Mouse (Mus musculus) liver, postnatal 0 days (tissue): ENCODE data around the gene Tab1. TPM values are rescaled to one million over a fixed set of nuclear protein-coding genes. Genes with fewer than 3 reads are reported as not detected.

Source experiments
- ATAC-seq: fragments of 200-750 bp; cut with Nextera tagmentation; 2 replicates; pipeline ENCODE4 v1.8.0; 2017; ENCODE audit warnings: mild to moderate bottlenecking, moderate library complexity
- DNase-seq: peaks from one replicate; pipeline ENCODE4 v3.0.0-alpha.2; 2016
- H3K27ac ChIP-seq: fragments of 300-500 bp; sonication (generic); 2 replicates; pipeline ENCODE4 v1.5.1; 2014; ENCODE audit warnings: antibody characterized with exemption, moderate library complexity, mild to moderate bottlenecking, low read depth
- H3K27me3 ChIP-seq: fragments of 300-500 bp; sonication (generic); 2 replicates; pipeline ENCODE4 v1.6.1; 2014; ENCODE audit warnings: low read length, control low read depth, mixed read lengths; ENCODE audit not compliant: insufficient read depth
- H3K36me3 ChIP-seq: fragments of 300-500 bp; sonication (generic); replicated peaks from 2 replicates; pipeline ENCODE4 v1.6.1; 2014; ENCODE audit warnings: mild to moderate bottlenecking, control low read depth, low read length, moderate library complexity, mixed read lengths; ENCODE audit not compliant: insufficient read depth
- H3K4me1 ChIP-seq: fragments of 300-500 bp; sonication (generic); 2 replicates; pipeline ENCODE4 v1.6.1; 2014; ENCODE audit warnings: antibody characterized with exemption, mild to moderate bottlenecking, control low read depth; ENCODE audit not compliant: insufficient read depth
- H3K4me2 ChIP-seq: fragments of 300-500 bp; sonication (generic); 2 replicates; pipeline ENCODE4 v1.6.1; 2014; ENCODE audit warnings: low read depth, mild to moderate bottlenecking, low read length, moderate library complexity, mixed read lengths
- H3K4me3 ChIP-seq: fragments of 300-500 bp; sonication (generic); 2 replicates; pipeline ENCODE4 v1.5.1; 2014; ENCODE audit warnings: low read depth, low read length
- H3K9ac ChIP-seq: fragments of 300-500 bp; sonication (generic); replicated peaks from 2 replicates; pipeline ENCODE4 v1.6.1; 2014; ENCODE audit warnings: mild to moderate bottlenecking, moderate library complexity
- H3K9me3 ChIP-seq: fragments of 300-500 bp; sonication (generic); 2 replicates; pipeline ENCODE4 v1.6.1; 2016; ENCODE audit warnings: mild to moderate bottlenecking, control low read depth, low read length, mixed read lengths
- CTCF ChIP-seq: sonication (generic); IDR thresholded peaks from 2 replicates; pipeline ENCODE4 v1.5.1; 2016; ENCODE audit warnings: antibody characterized with exemption, low read depth
- EP300 ChIP-seq: IDR thresholded peaks from 2 replicates; pipeline ENCODE4 v1.6.1; 2016; ENCODE audit warnings: antibody characterized with exemption, low read depth, mild to moderate bottlenecking
- WGBS: fragments of 180-500 bp; shearing (Covaris S2); extraction: QIAGEN DNeasy Blood & Tissue Kit; methylation state at CpG from one replicate; pipeline ENCODE4 v1.1.7; 2014; ENCODE audit not compliant: insufficient replicate concordance; 5-methylcytosine and 5-hydroxymethylcytosine counted together
- polyA plus RNA-seq: library from polyadenylated mRNA; unstranded; fragments of >200 nt; fragmentation: Nextera tagmentation; extraction: Ambion mirVana; gene quantifications from 2 replicates; pipeline ENCODE4 v1.2.1, GENCODE M21; 2015

The Tab1 gene
- polyA plus RNA-seq, 1 experiment from 2014 or later, result 7.5 TPM

DNA sequence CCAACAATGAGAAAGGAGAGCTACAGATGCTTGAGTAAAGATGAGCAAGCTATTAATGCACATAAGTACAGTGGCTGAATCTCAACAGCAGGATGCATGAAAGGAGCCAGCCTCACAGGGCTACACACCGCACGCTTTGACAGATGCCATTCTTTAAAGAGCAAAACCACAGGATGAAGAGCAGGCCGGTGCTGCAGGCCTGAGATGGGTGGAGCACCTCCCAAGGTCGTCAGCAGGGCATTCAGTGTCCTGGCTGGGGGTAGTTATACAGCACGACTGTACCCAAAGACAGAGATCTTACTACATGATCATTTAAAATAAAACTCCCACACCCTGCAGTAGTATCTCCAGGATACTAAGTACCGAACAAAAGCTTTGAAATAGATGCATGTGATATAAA, 13.2 kb downstream of the Tab1 start:
- Histone ChIP-seq H3K9ac (no peak overlapping the region), H3K9me3 (no peaks in the 10 kb centered on the region), H3K4me2 (no peak overlapping the region), H3K27me3 (no peaks in the 10 kb centered on the region), H3K27ac (no peak overlapping the region), H3K4me3 (no peak overlapping the region), H3K4me1 (no peaks in the 10 kb centered on the region), H3K36me3 (peaks cover 28% of the 10 kb centered on the region)
- DNase-seq, result no peak
- ATAC-seq, result no peak
- TF ChIP-seq CTCF, result no peak
- no peak for TF ChIP-seq EP300
- 48% methylated on average over 6 of the region's 6 CpGs for WGBS

DNA sequence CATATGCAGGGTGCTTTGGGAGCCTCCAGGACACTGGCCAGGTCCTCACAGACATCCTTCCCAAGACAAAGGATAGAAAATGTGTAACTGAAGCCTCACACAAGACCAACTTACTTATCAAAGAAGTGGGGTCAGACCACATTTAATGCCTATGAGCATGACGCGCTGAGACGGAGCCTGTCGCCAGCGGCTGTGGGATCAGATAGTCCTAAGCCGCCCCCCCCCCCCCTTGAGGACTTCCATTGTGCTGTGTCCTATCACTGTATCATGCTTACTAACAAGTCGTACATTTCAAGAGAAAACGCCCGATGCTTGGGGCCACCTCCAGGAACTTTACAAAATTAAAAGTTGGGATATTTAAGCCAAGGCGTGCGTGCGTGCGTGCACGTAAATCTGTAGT, 14.2 kb downstream of the Tab1 start:
- DNase-seq (no peak), ATAC-seq (no peak)
- Histone ChIP-seq H3K27me3 (no peaks in the 10 kb centered on the region), H3K9me3 (no peaks in the 10 kb centered on the region), H3K9ac (no peak overlapping the region), H3K4me3 (no peak overlapping the region), H3K36me3 (peaks cover 23% of the 10 kb centered on the region), H3K4me1 (no peaks in the 10 kb centered on the region), H3K4me2 (no peak overlapping the region), H3K27ac (no peak overlapping the region)
- 75% methylated on average over 14 of the region's 14 CpGs for WGBS
- TF ChIP-seq EP300 (no peak), CTCF (no peak)

DNA sequence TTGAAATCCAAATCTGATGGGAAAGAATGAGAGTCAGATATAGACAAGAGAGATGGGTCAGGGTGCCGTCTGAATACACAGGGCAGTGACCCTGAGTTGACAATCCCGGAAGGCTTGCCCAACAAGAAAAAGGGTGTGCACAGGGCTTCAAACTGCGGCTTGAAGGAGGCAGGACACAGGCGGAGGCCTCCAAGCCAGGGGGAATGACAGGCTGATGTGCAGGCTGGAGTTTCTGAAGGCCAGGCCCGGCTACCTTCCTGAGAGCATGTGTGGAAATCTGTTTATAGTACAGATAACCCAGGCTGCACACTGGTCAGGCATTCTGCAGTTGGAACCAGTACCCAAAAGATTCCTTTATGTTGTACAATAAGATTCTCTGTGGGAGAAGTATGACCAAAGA, 14.6 kb downstream of the Tab1 start:
- Histone ChIP-seq H3K4me3 (no peak overlapping the region), H3K9me3 (no peaks in the 10 kb centered on the region), H3K27me3 (no peaks in the 10 kb centered on the region), H3K4me2 (no peak overlapping the region), H3K9ac (no peak overlapping the region), H3K36me3 (peaks cover 25% of the 10 kb centered on the region), H3K27ac (no peak overlapping the region), H3K4me1 (no peaks in the 10 kb centered on the region)
- WGBS, result 83% methylated on average over 5 of the region's 5 CpGs
- ATAC-seq (no peak), DNase-seq (no peak)
- no peak for TF ChIP-seq CTCF
- TF ChIP-seq EP300, result no peak

DNA sequence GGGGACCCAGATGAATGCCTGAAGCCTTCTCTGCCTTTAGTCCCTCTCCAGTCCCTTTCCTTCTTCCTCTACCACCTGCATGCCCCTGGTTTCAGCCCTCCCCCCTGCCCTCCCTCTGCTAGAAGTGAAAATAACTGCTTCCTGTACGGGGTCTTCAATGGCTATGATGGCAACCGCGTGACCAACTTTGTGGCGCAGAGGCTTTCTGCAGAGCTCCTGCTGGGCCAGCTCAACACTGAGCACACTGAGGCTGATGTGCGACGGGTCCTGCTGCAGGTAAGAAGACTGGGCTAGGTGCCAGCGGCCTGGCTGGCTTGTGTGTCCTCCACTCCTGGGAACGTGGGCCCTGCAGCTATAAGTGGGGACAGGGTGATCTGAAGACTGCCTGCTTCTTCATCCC, 15.6 kb downstream of the Tab1 start:
- WGBS, result 80% methylated on average over 8 of the region's 8 CpGs

DNA sequence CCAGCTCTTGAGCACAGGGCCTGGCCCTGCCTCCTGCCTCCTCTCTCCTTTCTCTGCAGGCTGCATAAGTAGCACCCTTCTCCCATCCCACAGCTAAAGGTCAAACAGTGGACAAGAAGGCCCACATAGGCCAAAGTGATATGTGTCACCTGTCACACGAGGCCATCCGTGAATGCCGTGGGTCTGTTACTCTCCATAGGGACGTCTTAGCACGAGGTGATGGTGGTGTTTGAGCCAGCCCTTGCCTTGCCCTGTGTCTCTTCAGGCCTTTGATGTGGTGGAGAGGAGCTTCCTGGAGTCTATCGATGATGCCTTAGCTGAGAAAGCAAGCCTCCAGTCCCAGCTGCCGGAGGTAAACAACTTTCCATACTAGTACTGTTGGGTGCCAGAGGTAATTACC, 16.6 kb downstream of the Tab1 start:
- 87% methylated on average over 7 of the region's 7 CpGs for WGBS
- no peak overlapping the region for H3K27ac ChIP-seq
- no peaks in the 10 kb centered on the region for H3K27me3 ChIP-seq
- H3K9me3 ChIP-seq, result no peaks in the 10 kb centered on the region
- H3K4me3 ChIP-seq, result no peak overlapping the region
- H3K9ac ChIP-seq, result no peak overlapping the region
- H3K36me3 ChIP-seq, result peaks cover 37% of the 10 kb centered on the region
- DNase-seq, result no peak
- no peak overlapping the region for H3K4me2 ChIP-seq
- H3K4me1 ChIP-seq, result no peaks in the 10 kb centered on the region
- no peak for ATAC-seq
- TF ChIP-seq CTCF (no peak), EP300 (no peak)

More for the DNA sequence above, 15.6 kb downstream of the Tab1 start:
- peaks cover 28% of the 10 kb centered on the region for H3K36me3 ChIP-seq
- ATAC-seq (no peak), DNase-seq (no peak)
- H3K9ac ChIP-seq, result no peak overlapping the region
- no peaks in the 10 kb centered on the region for H3K27me3 ChIP-seq
- H3K27ac ChIP-seq, result no peak overlapping the region
- no peaks in the 10 kb centered on the region for H3K4me1 ChIP-seq
- no peak overlapping the region for H3K4me3 ChIP-seq
- H3K4me2 ChIP-seq, result no peak overlapping the region
- H3K9me3 ChIP-seq, result no peaks in the 10 kb centered on the region
- TF ChIP-seq EP300, result no peak
- no peak for TF ChIP-seq CTCF

DNA sequence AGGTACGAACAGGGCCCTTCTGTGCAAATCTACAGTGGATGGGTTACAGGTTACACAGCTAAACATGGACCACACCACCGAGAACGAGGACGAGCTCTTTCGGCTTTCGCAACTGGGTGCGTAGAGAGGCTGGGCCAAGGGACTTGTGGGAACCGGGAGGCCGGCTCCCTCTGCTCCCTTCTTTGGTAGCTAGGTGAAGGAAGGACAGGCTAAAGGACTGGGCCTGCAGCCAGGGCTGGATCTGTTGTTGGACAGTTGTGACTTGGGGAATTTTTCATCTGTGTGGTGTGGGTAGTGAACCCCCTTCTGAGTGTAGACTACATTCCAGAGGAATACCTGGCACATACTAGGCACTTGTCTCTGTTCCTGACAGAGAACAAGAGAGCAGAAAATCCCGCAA, 19.7 kb downstream of the Tab1 start:
- Histone ChIP-seq H3K4me3 (no peak overlapping the region), H3K9me3 (no peaks in the 10 kb centered on the region), H3K27me3 (no peaks in the 10 kb centered on the region), H3K36me3 (peaks cover 59% of the 10 kb centered on the region), H3K9ac (no peak overlapping the region), H3K4me2 (no peak overlapping the region), H3K4me1 (no peaks in the 10 kb centered on the region), H3K27ac (no peak overlapping the region)
- TF ChIP-seq CTCF, result no peak
- TF ChIP-seq EP300, result no peak
- ATAC-seq (no peak), DNase-seq (no peak)
- 88% methylated on average over 10 of the region's 10 CpGs for WGBS

DNA sequence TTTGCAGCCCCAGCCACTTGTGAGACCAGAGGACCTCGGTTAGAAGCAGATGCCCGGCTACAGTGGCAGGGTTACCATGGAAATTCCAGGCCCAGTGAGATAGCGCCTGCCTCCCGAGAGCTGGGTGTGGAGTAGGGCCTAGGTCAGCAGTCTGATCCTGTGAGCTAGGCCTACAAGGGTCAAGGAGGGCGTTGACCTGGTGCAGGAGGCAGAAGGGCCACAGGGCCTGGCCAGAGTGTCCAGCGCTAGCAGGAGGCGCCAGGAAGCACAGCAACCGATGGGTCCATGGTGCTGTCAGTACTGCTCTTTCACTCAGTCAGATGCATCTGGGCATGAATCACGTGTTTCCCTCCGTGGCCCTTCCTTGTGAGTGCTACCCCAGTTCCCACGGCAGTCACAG, 20.8 kb downstream of the Tab1 start:
- H3K27me3 ChIP-seq, result no peaks in the 10 kb centered on the region
- WGBS, result 84% methylated on average over 11 of the region's 11 CpGs
- DNase-seq, result no peak
- TF ChIP-seq EP300 (no peak), CTCF (no peak)
- no peak for ATAC-seq
- H3K9ac ChIP-seq, result no peak overlapping the region
- peaks cover 4% of the 10 kb centered on the region for H3K4me1 ChIP-seq
- H3K4me3 ChIP-seq, result no peak overlapping the region
- H3K36me3 ChIP-seq, result peaks cover 67% of the 10 kb centered on the region
- H3K9me3 ChIP-seq, result no peaks in the 10 kb centered on the region
- H3K4me2 ChIP-seq, result no peak overlapping the region
- H3K27ac ChIP-seq, result no peak overlapping the region
